Mouse (Mus musculus) kidney, postnatal 14 days (tissue): ENCODE measurements around the gene Pex5.
"Not testable (repeated sequence)": the region's sequence is repeated elsewhere in the genome, so short reads cannot be mapped to it uniquely, and the experiment has no call there.

ENCODE experiments used
- DNase-seq: peaks from one replicate; pipeline ENCODE4 v3.0.0; 2022; ENCODE audit warnings: mixed read lengths

Pex5 gene

GRCm38 (mm10) chr6:124426604-124427003 lies 11.7 kb upstream of the Pex5 start:
- no peak for DNase-seq

- DNase-seq, result no peak
Measured at GRCm38 (mm10) chr6:124425523-124425922, 10.7 kb upstream of the Pex5 start.

- peak; percentile 41 for DNase-seq
Measured at GRCm38 (mm10) chr6:124425042-124425441, 10.2 kb upstream of the Pex5 start.

- DNase-seq, result no peak
Measured at GRCm38 (mm10) chr6:124424068-124424498, 9.2 kb upstream of the Pex5 start.

GRCm38 (mm10) chr6:124418686-124419085 lies 3.8 kb upstream of the Pex5 start:
- no peak for DNase-seq

GRCm38 (mm10) chr6:124415347-124416088 lies 651 bp upstream of the Pex5 start:
- DNase-seq, result peak; percentile 90

GRCm38 (mm10) chr6:124414150-124414926 lies 529 bp downstream of the Pex5 start:
- no peak for DNase-seq

- no peak for DNase-seq
Measured at GRCm38 (mm10) chr6:124413770-124414149, 1.1 kb downstream of the Pex5 start.

- no peak for DNase-seq
Measured at GRCm38 (mm10) chr6:124408355-124408754, 6.5 kb downstream of the Pex5 start.

- no peak for DNase-seq
Measured at GRCm38 (mm10) chr6:124407180-124407579, 7.7 kb downstream of the Pex5 start.

- DNase-seq, result peak; percentile 26
Measured at GRCm38 (mm10) chr6:124406326-124406725, 8.5 kb downstream of the Pex5 start.

GRCm38 (mm10) chr6:124399738-124400137 lies 15.1 kb downstream of the Pex5 start:
- no peak for DNase-seq

GRCm38 (mm10) chr6:124394991-124395390 lies 19.9 kb downstream of the Pex5 start:
- DNase-seq, result not testable (repeated sequence)

- no peak for DNase-seq
Measured at GRCm38 (mm10) chr6:124380142-124380541, 34.7 kb downstream of the Pex5 start.

GRCm38 (mm10) chr6:124379331-124379730 lies 35.5 kb downstream of the Pex5 start:
- peak; percentile 62 for DNase-seq

GRCm38 (mm10) chr6:124377494-124378255 lies 37.2 kb downstream of the Pex5 start:
- DNase-seq, result peak; percentile 24

- no peak for DNase-seq
Measured at GRCm38 (mm10) chr6:124376311-124376710, 38.6 kb downstream of the Pex5 start.

- DNase-seq, result peak; percentile 14
Measured at GRCm38 (mm10) chr6:124375435-124375884, 39.4 kb downstream of the Pex5 start.

- DNase-seq, result no peak
Measured at GRCm38 (mm10) chr6:124374683-124375082, 40.2 kb downstream of the Pex5 start.

GRCm38 (mm10) chr6:124373584-124374206 lies 41.2 kb downstream of the Pex5 start:
- DNase-seq, result no peak

GRCm38 (mm10) chr6:124364328-124364727 lies 50.5 kb downstream of the Pex5 start:
- no peak for DNase-seq

- DNase-seq, result no peak
Measured at GRCm38 (mm10) chr6:124360549-124360948, 54.3 kb downstream of the Pex5 start.

GRCm38 (mm10) chr6:124358953-124359352 lies 55.9 kb downstream of the Pex5 start:
- DNase-seq, result no peak
